ENCODE assay signal across 15 mouse cellular contexts in the genomic region with DNA sequence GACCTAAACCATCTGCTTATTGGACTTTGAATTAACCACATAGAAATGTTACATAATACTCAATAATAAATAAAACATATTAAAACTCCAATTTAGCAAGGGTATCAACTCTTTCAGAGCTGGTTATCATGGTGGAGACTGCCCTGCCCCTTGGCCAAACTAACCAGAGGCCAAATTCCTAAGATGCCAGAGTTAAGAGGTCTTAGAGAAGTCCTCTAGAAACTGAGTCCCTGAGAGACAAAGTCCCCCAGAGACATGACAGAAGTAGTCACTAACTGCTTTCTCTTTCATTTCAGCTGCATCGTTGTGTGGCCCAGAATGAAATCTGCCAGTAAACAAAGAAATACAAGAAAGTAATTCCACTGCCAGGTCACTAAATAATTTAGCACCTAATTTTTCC.
DNase-seq lines count a peak whose midpoint lies in the region; ATAC-seq and TF ChIP-seq lines count a peak whose summit lies in the region.
"Had no signal": no experiment of that assay in that cellular context is flagged by ENCODE, and none has a peak within 500 bp of the region (broad histone marks: within the 10 kb centered on the region; RNA-seq: fewer than 3 reads in every experiment).

No protein-coding gene starts in this region.

- no peak overlapping the region for H3K4me3 ChIP-seq in forebrain, postnatal 0 days (ENCODE audit: low read depth, low read length)
- H3K4me3 ChIP-seq in forebrain, embryonic 12.5 days (replicated peaks), result no peak overlapping the region
- no peak overlapping the region for H3K4me3 ChIP-seq in liver, postnatal 0 days (ENCODE audit: low read depth, low read length)
- no peak overlapping the region for H3K4me3 ChIP-seq in liver, embryonic 11.5 days (ENCODE audit: low read depth, low read length)
- H3K4me3 ChIP-seq in brown adipose tissue, adult 24 weeks (ENCODE audit: insufficient read depth, low read depth, low read length), result no peak overlapping the region
- H3K4me3 ChIP-seq in myocyte, result no peak overlapping the region
- H3K4me3 ChIP-seq: embryonic facial prominence, embryonic 15.5 days; hindbrain, embryonic 13.5 days; neural tube, embryonic 12.5 days had no signal

- H3K9me3 ChIP-seq in forebrain, postnatal 0 days (ENCODE audit: low read length), result no peaks in the 10 kb centered on the region
- no peaks in the 10 kb centered on the region for H3K9me3 ChIP-seq in forebrain, embryonic 12.5 days
- H3K9me3 ChIP-seq in liver, postnatal 0 days (ENCODE audit: low read length), result no peaks in the 10 kb centered on the region
- no peaks in the 10 kb centered on the region for H3K9me3 ChIP-seq in liver, embryonic 11.5 days (ENCODE audit: control insufficient read depth, low read length)
- H3K9me3 ChIP-seq: embryonic facial prominence, embryonic 15.5 days; hindbrain, embryonic 13.5 days; neural tube, embryonic 12.5 days had no signal

- peaks cover 80% of the 10 kb centered on the region for H3K79me2 ChIP-seq in myocyte (ENCODE audit: control insufficient read depth, insufficient read depth)

- no peak for DNase-seq in forebrain, postnatal 0 days
- no peak for DNase-seq in liver, postnatal 0 days
- DNase-seq in liver, embryonic 11.5 days (ENCODE audit: low spot score), result no peak
- no peak for DNase-seq in cerebellum, adult 11-12 months
- DNase-seq in spleen, postnatal 36 days (ENCODE audit: low spot score in 2 of 2), result no peak
- DNase-seq: B cell, adult 2 months; kidney, adult 9 months had no signal

- H3K27ac ChIP-seq in forebrain, postnatal 0 days (ENCODE audit: low read depth, low read length), result no peak overlapping the region
- H3K27ac ChIP-seq in forebrain, embryonic 12.5 days, result no peak overlapping the region
- H3K27ac ChIP-seq in liver, postnatal 0 days (ENCODE audit: low read depth), result no peak overlapping the region
- no peak overlapping the region for H3K27ac ChIP-seq in liver, embryonic 11.5 days (ENCODE audit: low read depth, low read length)
- peak overlapping the region; percentile 61 for H3K27ac ChIP-seq in brown adipose tissue, adult 24 weeks (replicated peaks; ENCODE audit: low read depth, low read length)
- H3K27ac ChIP-seq: embryonic facial prominence, embryonic 15.5 days; hindbrain, embryonic 13.5 days; neural tube, embryonic 12.5 days had no signal

- TF ChIP-seq POLR2A in myocyte (IDR thresholded peaks at IDR 0.05; ENCODE audit: insufficient read length, low read depth), result no peak

- no peak for TF ChIP-seq EP300 in liver, postnatal 0 days (IDR thresholded peaks at IDR 0.05; ENCODE audit: low read depth)

- 22% methylated on average over 1 of the region's 1 CpGs for WGBS in forebrain, postnatal 0 days
- 44% methylated on average over 1 of the region's 1 CpGs for WGBS in forebrain, embryonic 12.5 days
- 44% methylated on average over 1 of the region's 1 CpGs for WGBS in liver, postnatal 0 days (ENCODE audit: insufficient replicate concordance)
- 64% methylated on average over 1 of the region's 1 CpGs for WGBS in liver, embryonic 11.5 days

- H3K9ac ChIP-seq in forebrain, postnatal 0 days, result no peak overlapping the region
- no peak overlapping the region for H3K9ac ChIP-seq in forebrain, embryonic 12.5 days
- no peak overlapping the region for H3K9ac ChIP-seq in liver, postnatal 0 days (replicated peaks)
- H3K9ac ChIP-seq in liver, embryonic 11.5 days (ENCODE audit: low read depth, low read length), result no peak overlapping the region
- H3K9ac ChIP-seq: embryonic facial prominence, embryonic 15.5 days; hindbrain, embryonic 13.5 days; neural tube, embryonic 12.5 days had no signal

- no peak for TF ChIP-seq CTCF in forebrain, postnatal 0 days (IDR thresholded peaks at IDR 0.05; ENCODE audit: low read depth)
- TF ChIP-seq CTCF in liver, postnatal 0 days (IDR thresholded peaks at IDR 0.05; ENCODE audit: low read depth), result no peak

- no peaks in the 10 kb centered on the region for H3K36me3 ChIP-seq in forebrain, postnatal 0 days (ENCODE audit: insufficient read depth)
- peaks cover 26% of the 10 kb centered on the region for H3K36me3 ChIP-seq in forebrain, embryonic 12.5 days (replicated peaks)
- H3K36me3 ChIP-seq in liver, postnatal 0 days (replicated peaks; ENCODE audit: insufficient read depth, low read length), result 0 out of 2 replicates have a peak, but pooled peaks cover 2% of the 10 kb centered on the region
- no peaks in the 10 kb centered on the region for H3K36me3 ChIP-seq in liver, embryonic 11.5 days (ENCODE audit: control insufficient read depth, insufficient read depth, low read length)
- no peaks in the 10 kb centered on the region for H3K36me3 ChIP-seq in myocyte (ENCODE audit: control insufficient read depth, insufficient read depth)
- H3K36me3 ChIP-seq: G1E; neural tube, embryonic 12.5 days had no signal

- peak overlapping the region; percentile 14; the same call in 1 of the 2 replicates for H3K4me2 ChIP-seq in forebrain, postnatal 0 days (ENCODE audit: low read depth)
- H3K4me2 ChIP-seq in forebrain, embryonic 12.5 days, result no peak overlapping the region
- peak overlapping the region; percentile 14; the same call in 1 of the 2 replicates for H3K4me2 ChIP-seq in liver, postnatal 0 days (ENCODE audit: low read depth, low read length)
- H3K4me2 ChIP-seq in liver, embryonic 11.5 days, result no peak overlapping the region
- H3K4me2 ChIP-seq in myocyte (ENCODE audit: low read depth), result peak overlapping the region; percentile 68
- H3K4me2 ChIP-seq: embryonic facial prominence, embryonic 15.5 days; hindbrain, embryonic 13.5 days; neural tube, embryonic 12.5 days had no signal

- H3K4me1 ChIP-seq in forebrain, postnatal 0 days (ENCODE audit: insufficient read depth), result peaks cover 8% of the 10 kb centered on the region; the same call in 1 of the 2 replicates
- H3K4me1 ChIP-seq in forebrain, embryonic 12.5 days, result 0 out of 2 replicates have a peak, but pooled peaks cover 6% of the 10 kb centered on the region
- peaks cover 3% of the 10 kb centered on the region; the same call in 1 of the 2 replicates for H3K4me1 ChIP-seq in liver, postnatal 0 days (ENCODE audit: insufficient read depth)
- H3K4me1 ChIP-seq in liver, embryonic 11.5 days (replicated peaks; ENCODE audit: control insufficient read depth, insufficient read depth, low read length), result no peaks in the 10 kb centered on the region
- H3K4me1 ChIP-seq in brown adipose tissue, adult 24 weeks (ENCODE audit: control insufficient read depth, insufficient read depth, insufficient read length, low read length), result peaks cover 16% of the 10 kb centered on the region
- H3K4me1 ChIP-seq: neural tube, embryonic 12.5 days had no signal

- H3K27me3 ChIP-seq in forebrain, postnatal 0 days (ENCODE audit: insufficient read depth, low read length), result no peaks in the 10 kb centered on the region
- no peaks in the 10 kb centered on the region for H3K27me3 ChIP-seq in forebrain, embryonic 12.5 days
- no peaks in the 10 kb centered on the region for H3K27me3 ChIP-seq in liver, postnatal 0 days (ENCODE audit: insufficient read depth, low read length)
- no peaks in the 10 kb centered on the region for H3K27me3 ChIP-seq in liver, embryonic 11.5 days (replicated peaks; ENCODE audit: control insufficient read depth, insufficient read depth, low read length)
- no peaks in the 10 kb centered on the region for H3K27me3 ChIP-seq in myocyte (ENCODE audit: control insufficient read depth, insufficient read depth, insufficient read length)
- H3K27me3 ChIP-seq: embryonic facial prominence, embryonic 15.5 days; hindbrain, embryonic 13.5 days; neural tube, embryonic 12.5 days had no signal

- ATAC-seq in forebrain, postnatal 0 days, result no peak
- ATAC-seq in forebrain, embryonic 12.5 days (ENCODE audit: low FRiP score), result no peak
- ATAC-seq in liver, postnatal 0 days, result no peak
- ATAC-seq in liver, embryonic 11.5 days (replicated peaks; ENCODE audit: low FRiP score), result no peak
- ATAC-seq: midbrain, embryonic 16.5 days had no signal

- no peak overlapping the region for H3ac ChIP-seq in myocyte (ENCODE audit: control insufficient read depth, insufficient read length)

TF ChIP-seq in myocyte, 11 proteins besides CTCF, POLR2A, EP300 and RAD21:
- TF ChIP-seq USF1 (IDR thresholded peaks at IDR 0.05; ENCODE audit: low read depth), result no peak
- no peak for TF ChIP-seq E2F4 (IDR thresholded peaks at IDR 0.05; ENCODE audit: insufficient read depth)
- TF ChIP-seq POLR2AphosphoS2 (IDR thresholded peaks at IDR 0.05; ENCODE audit: insufficient read length, low read depth), result no peak
- no peak for TF ChIP-seq TCF3 (IDR thresholded peaks at IDR 0.05; ENCODE audit: insufficient read length, low read depth)
- TF ChIP-seq CEBPB (IDR thresholded peaks at IDR 0.05; ENCODE audit: insufficient read depth, poor library complexity, severe bottlenecking), result no peak
- TF ChIP-seq MYOG (IDR thresholded peaks at IDR 0.05; ENCODE audit: control insufficient read depth in 1 of 3, insufficient read depth in 1 of 3, insufficient read length in 2 of 3, low read depth in 2 of 3), result no peak
- no peak for TF ChIP-seq MYOD1 (IDR thresholded peaks at IDR 0.05; ENCODE audit: control insufficient read depth in 1 of 3, insufficient read length in 2 of 3, low read depth in 2 of 3)
- TF ChIP-seq MAX (IDR thresholded peaks at IDR 0.05; ENCODE audit: low read depth), result no peak
- no peak for TF ChIP-seq SRF (IDR thresholded peaks at IDR 0.05; ENCODE audit: control insufficient read depth, insufficient read length, low read depth)
- TF ChIP-seq REST (IDR thresholded peaks at IDR 0.05; ENCODE audit: insufficient read depth, insufficient read length), result no peak
- TF ChIP-seq TCF12 (IDR thresholded peaks at IDR 0.05; ENCODE audit: insufficient read depth, poor library complexity, severe bottlenecking), result no peak

Comparison
In these comparisons a context has a peak if more than half of its experiments do, and no peak if none do; other contexts are left out.
1. H3K4me2 ChIP-seq: peak in forebrain, postnatal 0 days (single experiment), liver, postnatal 0 days (single experiment) and myocyte (single experiment); none in forebrain, embryonic 12.5 days (single experiment) and liver, embryonic 11.5 days (single experiment).